Mouse (Mus musculus): ENCODE data around the gene Eef2kmt. TPM values are rescaled to one million over a fixed set of nuclear protein-coding genes. Genes with fewer than 3 reads are reported as not detected.
"Not testable (repeated sequence)": the region's sequence is repeated elsewhere in the genome, so short reads cannot be mapped to it uniquely, and the experiment has no call there.

Gene Eef2kmt
- polyA plus RNA-seq, 1 experiment from 2014 or later: 15.2 TPM

DNA sequence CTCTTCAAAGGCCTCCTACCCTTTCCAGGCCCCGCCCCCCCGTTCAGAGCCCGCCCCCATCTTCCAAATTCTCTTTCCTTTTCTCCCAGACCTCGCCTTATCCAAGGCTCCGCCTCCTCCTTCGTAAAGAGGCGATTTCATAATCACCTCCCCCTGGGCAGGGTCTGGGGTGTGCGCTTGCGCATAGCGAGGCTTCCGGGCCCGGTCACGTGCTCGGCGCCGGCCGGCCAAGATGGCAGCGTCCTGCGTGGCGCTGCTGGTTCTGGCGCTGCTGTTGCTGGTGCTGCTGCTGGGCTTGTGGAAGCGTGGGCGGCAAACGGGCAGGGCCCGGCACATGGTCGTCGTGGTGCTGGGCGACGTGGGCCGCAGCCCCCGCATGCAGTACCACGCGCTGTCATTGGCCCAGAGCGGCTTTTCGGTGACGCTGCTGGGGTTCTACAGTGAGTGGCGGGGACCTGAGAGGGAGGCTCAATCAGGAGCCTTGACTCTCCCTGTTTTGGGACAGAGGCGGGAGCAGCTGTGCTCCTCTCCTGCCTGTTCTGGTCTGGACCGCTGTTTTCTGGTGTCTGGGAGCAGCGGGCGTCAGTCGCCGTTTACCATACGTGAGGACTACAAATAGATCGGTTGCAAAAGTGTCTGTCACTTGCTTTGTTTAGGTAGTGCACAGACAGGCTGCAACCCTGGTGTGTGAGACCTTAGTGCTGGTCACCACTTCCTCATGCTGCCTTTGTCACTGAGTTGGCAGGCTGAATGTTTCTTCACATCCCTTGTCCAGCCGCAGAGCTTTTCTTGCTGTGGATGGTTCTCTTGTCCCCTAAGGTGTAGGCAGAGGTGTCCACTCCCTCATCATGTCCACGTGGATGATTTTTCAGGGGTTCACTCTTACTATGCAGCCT, 22.1 kb downstream of the Eef2kmt start, which contains the start of gene Alg1:
Gene Alg1, plus strand, starts transcription at position 204 of the 896 bp plus-strand sequence.
- Histone ChIP-seq H3K27ac (ENCODE audit: low read depth, low read length) (no peak within 1 kb of the TSS), H3K4me1 (ENCODE audit: control insufficient read depth, insufficient read depth, low read length) (peaks cover 4% of the 10 kb centered on the region; the same call in 1 of the 2 replicates), H3K4me3 (ENCODE audit: low read depth, low read length) (peak within 1 kb of the TSS; percentile 74), H3K9ac (ENCODE audit: low read length) (peak within 1 kb of the TSS; percentile 75), H3K9me3 (ENCODE audit: control insufficient read depth, low read length) (no peaks in the 10 kb centered on the region), H3K4me2 (ENCODE audit: low read depth) (peak within 1 kb of the TSS; percentile 82), H3K27me3 (ENCODE audit: control insufficient read depth, insufficient read depth, low read length) (no peaks in the 10 kb centered on the region), H3K36me3 (ENCODE audit: control insufficient read depth, insufficient read depth, low read length) (no peaks in the 10 kb centered on the region)
- peak; percentile 93 for ATAC-seq (ENCODE audit: insufficient read depth, low FRiP score, low TSS enrichment)
- 2% methylated on average over 47 of the region's 47 CpGs for WGBS
- peak; percentile 93 for DNase-seq (ENCODE audit: low spot score)

DNA sequence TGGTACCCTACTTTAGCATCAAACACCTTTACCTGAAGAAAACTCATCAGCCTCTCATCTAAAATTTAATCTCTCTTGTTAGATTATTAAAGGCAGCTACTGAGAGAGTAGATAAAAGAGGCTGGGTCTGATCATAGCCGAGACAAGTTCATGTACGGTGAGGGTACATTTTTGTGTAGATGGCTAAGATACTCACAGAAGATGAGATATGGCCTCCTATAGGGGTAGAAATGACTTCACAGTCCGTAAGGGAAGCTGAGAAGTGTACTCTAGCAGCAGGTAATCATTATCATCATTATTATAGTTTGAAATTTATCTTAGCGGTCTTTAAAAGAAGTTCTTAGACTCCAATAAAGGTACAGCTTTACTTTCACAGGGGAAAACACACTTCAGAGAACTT, 22.8 kb downstream of the Eef2kmt start:
- no peaks in the 10 kb centered on the region for H3K36me3 ChIP-seq (ENCODE audit: control insufficient read depth, insufficient read depth, low read length)
- H3K4me2 ChIP-seq (ENCODE audit: low read depth): peak overlapping the region; percentile 82
- H3K4me3 ChIP-seq (ENCODE audit: low read depth, low read length): no peak overlapping the region
- 71% methylated on average over 4 of the region's 4 CpGs for WGBS
- no peak for DNase-seq (ENCODE audit: low spot score)
- H3K9me3 ChIP-seq (ENCODE audit: control insufficient read depth, low read length): no peaks in the 10 kb centered on the region
- H3K4me1 ChIP-seq (ENCODE audit: control insufficient read depth, insufficient read depth, low read length): peaks cover 4% of the 10 kb centered on the region; the same call in 1 of the 2 replicates
- ATAC-seq (ENCODE audit: insufficient read depth, low FRiP score, low TSS enrichment): peak; percentile 17
- H3K27ac ChIP-seq (ENCODE audit: low read depth, low read length): no peak overlapping the region
- H3K9ac ChIP-seq (ENCODE audit: low read length): no peak overlapping the region
- no peaks in the 10 kb centered on the region for H3K27me3 ChIP-seq (ENCODE audit: control insufficient read depth, insufficient read depth, low read length)

DNA sequence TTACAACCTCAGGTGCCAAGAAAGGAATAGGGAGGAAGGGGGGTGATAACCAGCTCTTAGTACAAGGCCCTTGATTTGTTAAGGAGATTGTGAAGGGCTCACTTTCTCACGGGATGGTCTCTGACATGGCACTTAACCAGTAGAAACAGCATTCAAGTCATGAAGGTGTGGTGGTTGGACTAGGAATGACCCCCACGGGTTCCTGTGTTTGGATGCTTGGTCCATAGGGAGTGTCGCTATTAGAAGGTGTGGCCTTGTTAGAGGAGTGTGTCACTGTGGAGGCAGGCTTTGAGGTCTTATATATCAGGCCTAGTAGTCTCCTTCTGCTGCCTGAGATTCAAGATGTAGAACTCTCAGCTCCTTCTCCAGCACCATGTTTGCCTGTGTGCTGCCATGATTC, 27.7 kb downstream of the Eef2kmt start:
- H3K36me3 ChIP-seq (ENCODE audit: control insufficient read depth, insufficient read depth, low read length); H3K4me3 ChIP-seq (ENCODE audit: low read depth, low read length); ATAC-seq (ENCODE audit: insufficient read depth, low FRiP score, low TSS enrichment); H3K9ac ChIP-seq (ENCODE audit: low read length); H3K4me1 ChIP-seq (ENCODE audit: control insufficient read depth, insufficient read depth, low read length); DNase-seq (ENCODE audit: low spot score); H3K27ac ChIP-seq (ENCODE audit: low read depth, low read length); H3K9me3 ChIP-seq (ENCODE audit: control insufficient read depth, low read length); H3K27me3 ChIP-seq (ENCODE audit: control insufficient read depth, insufficient read depth, low read length); H3K4me2 ChIP-seq (ENCODE audit: low read depth): not testable (repeated sequence)
- WGBS: 73% methylated on average over 3 of the region's 3 CpGs

DNA sequence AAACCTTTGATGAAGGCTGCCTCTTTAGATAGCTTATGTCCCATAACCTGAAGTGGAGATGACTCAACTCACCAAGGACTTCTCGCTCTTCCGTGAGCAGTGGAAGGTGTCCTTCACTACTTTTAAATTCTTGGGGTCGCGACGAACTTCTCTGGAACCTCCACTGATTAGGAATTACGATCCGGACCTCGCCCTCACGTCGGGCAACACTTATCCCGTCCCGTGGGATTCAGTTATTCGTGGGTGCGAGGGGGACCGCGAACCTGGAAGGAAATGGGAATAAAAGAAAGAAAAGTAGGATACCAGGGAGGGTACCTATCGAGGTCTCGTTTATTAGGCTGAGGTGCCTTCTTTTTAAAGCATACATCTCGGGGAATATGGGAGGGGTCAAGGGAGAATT, 28.3 kb downstream of the Eef2kmt start:
- not testable (repeated sequence) for H3K4me1 ChIP-seq (ENCODE audit: control insufficient read depth, insufficient read depth, low read length); H3K27me3 ChIP-seq (ENCODE audit: control insufficient read depth, insufficient read depth, low read length); ATAC-seq (ENCODE audit: insufficient read depth, low FRiP score, low TSS enrichment); H3K9ac ChIP-seq (ENCODE audit: low read length); H3K36me3 ChIP-seq (ENCODE audit: control insufficient read depth, insufficient read depth, low read length); DNase-seq (ENCODE audit: low spot score); H3K4me2 ChIP-seq (ENCODE audit: low read depth); H3K4me3 ChIP-seq (ENCODE audit: low read depth, low read length); H3K9me3 ChIP-seq (ENCODE audit: control insufficient read depth, low read length); H3K27ac ChIP-seq (ENCODE audit: low read depth, low read length)
- 84% methylated on average over 19 of the region's 19 CpGs for WGBS

DNA sequence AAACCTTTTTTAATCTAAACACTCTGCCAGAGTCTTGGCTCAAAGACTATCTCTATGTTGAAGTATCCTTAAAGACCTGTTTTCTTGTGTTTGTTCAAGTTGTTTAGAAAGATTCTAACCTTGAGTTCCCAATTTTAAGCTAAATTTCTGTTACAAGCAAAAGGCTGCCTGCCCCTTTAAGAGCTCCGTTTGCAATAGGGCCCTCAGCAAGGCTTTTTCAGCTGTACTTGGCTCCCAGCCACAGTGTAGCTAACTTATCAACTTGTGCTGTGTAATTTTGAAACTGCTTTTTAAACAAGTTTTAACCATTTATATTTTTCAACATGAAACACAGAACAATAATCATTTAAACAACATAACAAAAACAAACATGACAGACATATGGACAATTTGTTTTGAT, 29.2 kb downstream of the Eef2kmt start:
- ATAC-seq (ENCODE audit: insufficient read depth, low FRiP score, low TSS enrichment); H3K9ac ChIP-seq (ENCODE audit: low read length); H3K4me2 ChIP-seq (ENCODE audit: low read depth): not testable (repeated sequence)

DNA sequence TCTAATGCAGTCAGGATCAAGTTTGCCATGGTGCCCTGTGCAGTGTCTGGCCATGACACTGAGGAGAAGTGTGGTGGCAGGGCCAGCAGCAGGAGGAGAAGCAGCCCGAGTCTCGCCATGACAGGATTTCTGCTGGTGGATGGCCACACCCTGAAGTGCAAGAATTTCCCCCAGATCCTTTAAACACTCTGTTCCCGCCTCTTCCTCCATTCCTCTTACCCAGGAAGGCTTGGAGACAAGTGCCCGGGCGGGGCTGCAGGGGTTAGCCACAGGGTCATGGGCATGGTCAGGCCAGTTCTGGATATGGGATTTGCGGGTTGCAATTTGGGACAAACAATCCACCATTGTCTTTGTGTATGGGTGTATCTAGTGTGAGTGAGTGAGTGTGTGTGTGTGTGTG, 33.6 kb downstream of the Eef2kmt start, which contains the start of gene AU021092:
Gene AU021092, minus strand, starts transcription at position 160 of the 400 bp plus-strand sequence.
- Histone ChIP-seq H3K4me3 (ENCODE audit: low read depth, low read length) (no peak within 1 kb of the TSS), H3K27ac (ENCODE audit: low read depth, low read length) (no peak within 1 kb of the TSS), H3K4me2 (ENCODE audit: low read depth) (no peak within 1 kb of the TSS), H3K27me3 (ENCODE audit: control insufficient read depth, insufficient read depth, low read length) (no peaks in the 10 kb centered on the region), H3K4me1 (ENCODE audit: control insufficient read depth, insufficient read depth, low read length) (no peaks in the 10 kb centered on the region), H3K36me3 (ENCODE audit: control insufficient read depth, insufficient read depth, low read length) (no peaks in the 10 kb centered on the region), H3K9me3 (ENCODE audit: control insufficient read depth, low read length) (no peaks in the 10 kb centered on the region), H3K9ac (ENCODE audit: low read length) (no peak within 1 kb of the TSS)
- ATAC-seq (ENCODE audit: insufficient read depth, low FRiP score, low TSS enrichment): no peak
- no peak for DNase-seq (ENCODE audit: low spot score)
- WGBS: 79% methylated on average over 6 of the region's 6 CpGs

More for the DNA sequence above, 29.2 kb downstream of the Eef2kmt start:
- 18% methylated on average over 1 of the region's 1 CpGs for WGBS
- H3K27ac ChIP-seq (ENCODE audit: low read depth, low read length); H3K36me3 ChIP-seq (ENCODE audit: control insufficient read depth, insufficient read depth, low read length); H3K27me3 ChIP-seq (ENCODE audit: control insufficient read depth, insufficient read depth, low read length); H3K4me1 ChIP-seq (ENCODE audit: control insufficient read depth, insufficient read depth, low read length); DNase-seq (ENCODE audit: low spot score); H3K4me3 ChIP-seq (ENCODE audit: low read depth, low read length); H3K9me3 ChIP-seq (ENCODE audit: control insufficient read depth, low read length): not testable (repeated sequence)

DNA sequence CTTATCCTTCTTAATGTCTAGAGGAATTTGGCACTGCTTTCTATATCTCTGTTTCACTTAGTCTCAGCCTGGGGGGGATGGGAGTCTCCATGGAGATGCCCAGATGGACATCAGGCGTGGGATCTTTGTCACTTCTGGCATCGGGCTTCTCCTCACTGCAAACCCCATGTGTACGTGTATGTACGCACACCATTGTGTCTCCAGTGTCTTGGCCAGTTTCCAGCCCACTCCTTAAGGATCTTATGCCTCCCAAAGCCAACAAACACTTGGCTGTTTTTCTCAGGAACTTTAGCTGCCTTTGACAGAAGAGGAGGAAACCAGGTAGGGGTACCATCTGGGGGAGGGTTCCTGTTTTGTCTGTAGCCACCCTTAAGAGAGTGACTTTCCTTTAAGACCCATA, 34.4 kb downstream of the Eef2kmt start:
- 77% methylated on average over 4 of the region's 4 CpGs for WGBS
- DNase-seq (ENCODE audit: low spot score): no peak
- no peaks in the 10 kb centered on the region for H3K27me3 ChIP-seq (ENCODE audit: control insufficient read depth, insufficient read depth, low read length)

DNA sequence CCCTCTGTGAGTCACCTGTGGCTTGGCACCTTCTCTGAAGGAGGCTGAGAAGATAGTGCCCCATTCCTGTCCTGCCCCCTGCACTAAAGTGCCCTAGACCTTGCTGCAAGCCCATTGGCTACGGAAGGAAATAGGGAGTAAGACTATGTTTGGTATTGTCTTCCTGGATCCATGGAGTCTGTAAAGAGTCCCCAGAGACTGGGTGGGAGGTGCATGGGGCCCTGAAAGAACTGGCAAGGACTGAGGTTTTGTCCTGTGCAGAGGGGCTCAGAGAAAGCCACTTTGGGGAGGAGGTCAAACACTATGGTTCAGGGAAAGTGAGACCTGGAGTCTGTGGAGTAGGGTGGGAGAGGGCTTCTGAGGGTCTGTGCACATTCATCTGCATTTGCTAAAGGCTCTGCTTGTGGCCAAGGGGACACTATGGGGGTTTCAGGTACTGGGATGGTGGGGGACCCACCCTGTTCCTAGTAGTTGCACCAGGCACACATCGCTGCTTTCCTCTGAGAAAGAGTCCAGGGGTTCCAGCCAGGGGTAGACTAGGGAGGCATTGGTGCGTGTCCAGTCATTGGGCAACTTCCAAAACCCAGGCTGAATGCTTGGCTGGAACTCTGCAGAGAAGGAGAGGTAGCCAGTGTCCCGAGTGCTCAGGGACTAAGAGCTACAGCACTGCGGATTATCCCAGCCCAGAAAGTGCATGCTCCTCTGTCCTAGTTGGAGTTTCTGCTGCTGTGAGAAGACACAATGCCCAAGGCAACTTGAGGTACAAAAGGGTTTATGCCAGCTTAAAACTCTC, 38.2 kb downstream of the Eef2kmt start:
- DNase-seq (ENCODE audit: low spot score) (no peak), ATAC-seq (ENCODE audit: insufficient read depth, low FRiP score, low TSS enrichment) (no peak)
- no peak overlapping the region for H3K4me2 ChIP-seq (ENCODE audit: low read depth)
- H3K4me1 ChIP-seq (ENCODE audit: control insufficient read depth, insufficient read depth, low read length): no peaks in the 10 kb centered on the region
- no peaks in the 10 kb centered on the region for H3K9me3 ChIP-seq (ENCODE audit: control insufficient read depth, low read length)
- no peaks in the 10 kb centered on the region for H3K27me3 ChIP-seq (ENCODE audit: control insufficient read depth, insufficient read depth, low read length)
- H3K36me3 ChIP-seq (ENCODE audit: control insufficient read depth, insufficient read depth, low read length): no peaks in the 10 kb centered on the region
- H3K9ac ChIP-seq (ENCODE audit: low read length): no peak overlapping the region
- no peak overlapping the region for H3K27ac ChIP-seq (ENCODE audit: low read depth, low read length)
- H3K4me3 ChIP-seq (ENCODE audit: low read depth, low read length): no peak overlapping the region
- 70% methylated on average over 5 of the region's 5 CpGs for WGBS

More for the DNA sequence above, 34.4 kb downstream of the Eef2kmt start:
- Histone ChIP-seq H3K4me1 (ENCODE audit: control insufficient read depth, insufficient read depth, low read length) (no peaks in the 10 kb centered on the region), H3K36me3 (ENCODE audit: control insufficient read depth, insufficient read depth, low read length) (no peaks in the 10 kb centered on the region), H3K4me2 (ENCODE audit: low read depth) (no peak overlapping the region), H3K27ac (ENCODE audit: low read depth, low read length) (no peak overlapping the region), H3K9me3 (ENCODE audit: control insufficient read depth, low read length) (no peaks in the 10 kb centered on the region), H3K9ac (ENCODE audit: low read length) (no peak overlapping the region), H3K4me3 (ENCODE audit: low read depth, low read length) (no peak overlapping the region)
- ATAC-seq (ENCODE audit: insufficient read depth, low FRiP score, low TSS enrichment): no peak
